Mouse (Mus musculus) splenic B cell, adult 2 months (primary cell): ENCODE data around the gene Gm10272.
A peak's percentile ranks its signal among the peaks of the same experiment; 100 is the strongest.
"Not testable (repeated sequence)": the region's sequence is repeated elsewhere in the genome, so short reads cannot be mapped to it uniquely, and the experiment has no call there.

Experiments used
- DNase-seq: peaks from one replicate; pipeline ENCODE4 v3.0.0-alpha.2; 2011; ENCODE audit warnings: low read depth, low spot score
- H3K27me3 ChIP-seq: 2 replicates; pipeline ENCODE4 v1.6.1; 2012; ENCODE audit warnings: mild to moderate bottlenecking, low read length, moderate library complexity, mixed read lengths; ENCODE audit not compliant: control insufficient read depth, poor library complexity, insufficient read depth, severe bottlenecking
- H3K36me3 ChIP-seq: 2 replicates; pipeline ENCODE4 v1.6.1; 2012; ENCODE audit warnings: mild to moderate bottlenecking, low read length, moderate library complexity, mixed read lengths; ENCODE audit not compliant: control insufficient read depth, poor library complexity, insufficient read depth, severe bottlenecking

Gene Gm10272

GRCm38 (mm10) chr10:77706326-77706725, at the start of gene Gm10272:
TSS of gene Gm10272 (plus strand) at chr10:77706626.
- Histone ChIP-seq H3K36me3 (no peaks in the 10 kb centered on the region), H3K27me3 (no peaks in the 10 kb centered on the region)
- no peak for DNase-seq

GRCm38 (mm10) chr10:77658286-77658994, 48.0 kb upstream of the Gm10272 start:
- Histone ChIP-seq H3K27me3 (no peaks in the 10 kb centered on the region; the same call in 1 of the 2 replicates), H3K36me3 (no peaks in the 10 kb centered on the region)
- no peak for DNase-seq

GRCm38 (mm10) chr10:77663949-77664665, 42.3 kb upstream of the Gm10272 start:
- no peak for DNase-seq
- Histone ChIP-seq H3K36me3 (no peaks in the 10 kb centered on the region), H3K27me3 (no peaks in the 10 kb centered on the region; the same call in 1 of the 2 replicates)

- Histone ChIP-seq H3K36me3 (no peaks in the 10 kb centered on the region), H3K27me3 (no peaks in the 10 kb centered on the region)
- no peak for DNase-seq
Observed at GRCm38 (mm10) chr10:77666342-77666741, 40.1 kb upstream of the Gm10272 start.

- Histone ChIP-seq H3K36me3 (no peaks in the 10 kb centered on the region), H3K27me3 (no peaks in the 10 kb centered on the region)
- DNase-seq = no peak
Observed at GRCm38 (mm10) chr10:77667402-77667801, 39.0 kb upstream of the Gm10272 start.

- H3K27me3 ChIP-seq = no peaks in the 10 kb centered on the region
- no peaks in the 10 kb centered on the region for H3K36me3 ChIP-seq
- no peak for DNase-seq
Observed at GRCm38 (mm10) chr10:77670710-77671109, 35.7 kb upstream of the Gm10272 start.

- peaks cover 2% of the 10 kb centered on the region; the same call in 1 of the 2 replicates for H3K27me3 ChIP-seq
- DNase-seq = no peak
Observed at GRCm38 (mm10) chr10:77671519-77671918, 34.9 kb upstream of the Gm10272 start.

GRCm38 (mm10) chr10:77673765-77674164, 32.7 kb upstream of the Gm10272 start:
- no peaks in the 10 kb centered on the region for H3K36me3 ChIP-seq
- peak; percentile 83 for DNase-seq
- peaks cover 2% of the 10 kb centered on the region; the same call in 1 of the 2 replicates for H3K27me3 ChIP-seq

More at GRCm38 (mm10) chr10:77671519-77671918, 34.9 kb upstream of the Gm10272 start:
- H3K36me3 ChIP-seq = no peaks in the 10 kb centered on the region

- Histone ChIP-seq H3K36me3 (no peaks in the 10 kb centered on the region), H3K27me3 (peaks cover 2% of the 10 kb centered on the region; the same call in 1 of the 2 replicates)
- peak; percentile 40 for DNase-seq
Observed at GRCm38 (mm10) chr10:77677562-77677961, 28.9 kb upstream of the Gm10272 start.

- no peak for DNase-seq
Observed at GRCm38 (mm10) chr10:77682994-77683393, 23.4 kb upstream of the Gm10272 start.

GRCm38 (mm10) chr10:77684181-77684580, 22.2 kb upstream of the Gm10272 start:
- Histone ChIP-seq H3K27me3 (no peaks in the 10 kb centered on the region), H3K36me3 (no peaks in the 10 kb centered on the region)
- DNase-seq = no peak

More at GRCm38 (mm10) chr10:77682994-77683393, 23.4 kb upstream of the Gm10272 start:
- H3K27me3 ChIP-seq = no peaks in the 10 kb centered on the region
- no peaks in the 10 kb centered on the region for H3K36me3 ChIP-seq

GRCm38 (mm10) chr10:77685895-77686664, 20.3 kb upstream of the Gm10272 start, which contains the start of gene Tspear:
TSS of gene Tspear (plus strand) at chr10:77686569.
- Histone ChIP-seq H3K27me3 (no peaks in the 10 kb centered on the region), H3K36me3 (no peaks in the 10 kb centered on the region)
- DNase-seq = no peak

GRCm38 (mm10) chr10:77687021-77687420, 19.4 kb upstream of the Gm10272 start:
- H3K27me3 ChIP-seq = no peaks in the 10 kb centered on the region
- H3K36me3 ChIP-seq = no peaks in the 10 kb centered on the region
- no peak for DNase-seq

GRCm38 (mm10) chr10:77690356-77690807, 16.0 kb upstream of the Gm10272 start, which contains the start of gene Gm19402:
TSS of gene Gm19402 (minus strand) at chr10:77690757.
- H3K36me3 ChIP-seq, DNase-seq, H3K27me3 ChIP-seq: not testable (repeated sequence)
